ENCODE assay signal across 32 mouse cellular contexts in the genomic region with DNA sequence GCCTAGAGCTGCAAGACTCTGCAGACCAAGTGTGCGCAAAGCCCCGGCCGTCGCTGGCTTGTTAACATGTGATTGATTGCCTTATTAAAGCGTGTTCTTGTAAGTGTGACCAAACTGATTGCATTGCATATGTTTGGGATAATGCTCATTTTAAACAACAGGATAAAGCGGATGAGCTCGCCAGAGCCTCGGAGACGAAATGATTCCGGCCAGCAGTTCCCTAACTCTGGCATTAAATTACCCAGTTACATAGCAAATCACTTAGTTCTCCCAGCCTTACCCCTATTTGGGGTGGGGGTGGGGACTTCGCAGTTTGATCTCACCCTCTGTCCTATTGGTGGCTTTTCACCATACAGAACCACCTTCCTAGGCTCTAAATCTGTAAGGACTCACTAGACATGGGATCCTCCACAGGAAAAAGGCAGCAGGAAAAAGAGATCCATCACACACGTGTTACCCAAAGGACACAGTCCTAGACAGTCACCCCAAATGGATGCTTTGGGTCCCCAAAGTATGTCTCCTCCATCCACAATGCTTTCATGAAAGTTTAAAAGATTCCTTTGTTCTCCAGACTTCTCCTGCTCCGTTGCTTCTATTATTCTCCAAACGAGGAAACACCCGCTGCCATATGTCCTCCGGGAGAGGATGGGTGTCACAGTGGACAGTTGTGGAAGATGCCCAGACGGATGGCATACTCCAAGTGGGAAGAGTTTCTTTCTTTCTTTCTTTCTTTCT. TPM values are rescaled to one million over a fixed set of nuclear protein-coding genes. Genes with fewer than 3 reads are reported as not detected.
A peak's percentile ranks its signal among the peaks of the same experiment; 100 is the strongest.
DNase-seq lines count a peak whose midpoint lies in the region; ATAC-seq and TF ChIP-seq lines count a peak whose summit lies in the region.
"Had no signal": no experiment of that assay in that cellular context is flagged by ENCODE, and none has a peak within 500 bp of the region (broad histone marks: within the 10 kb centered on the region; RNA-seq: fewer than 3 reads in every experiment).

No protein-coding gene starts in this region.

- WGBS in hindbrain, embryonic 12.5 days = 1% methylated on average over 17 of the region's 17 CpGs
- WGBS in hindbrain, postnatal 0 days = 3% methylated on average over 17 of the region's 17 CpGs
- under 1% methylated on average over 17 of the region's 17 CpGs for WGBS in neural tube, embryonic 15.5 days
- under 1% methylated on average over 17 of the region's 17 CpGs for WGBS in limb, embryonic 10.5 days

- H3K9me3 ChIP-seq in hindbrain, embryonic 12.5 days (replicated peaks) = no peaks in the 10 kb centered on the region
- H3K9me3 ChIP-seq in hindbrain, postnatal 0 days (ENCODE audit: low read length) = no peaks in the 10 kb centered on the region
- no peaks in the 10 kb centered on the region for H3K9me3 ChIP-seq in neural tube, embryonic 15.5 days (replicated peaks)
- no peaks in the 10 kb centered on the region for H3K9me3 ChIP-seq in limb, embryonic 10.5 days (replicated peaks)
- H3K9me3 ChIP-seq: forebrain, embryonic 13.5 days; heart, embryonic 10.5 days; liver, embryonic 15.5 days; midbrain, embryonic 12.5 days had no signal

- DNase-seq in hindbrain, postnatal 0 days (ENCODE audit: low spot score) = no peak
- peak; percentile 56 for DNase-seq in neural tube, embryonic 10.5 days (ENCODE audit: extremely low spot score, low spot score)
- DNase-seq in limb, embryonic 10.5 days (ENCODE audit: low spot score) = peak; percentile 64
- no peak for DNase-seq in heart, adult 8-10 months (ENCODE audit: low spot score)
- no peak for DNase-seq in frontal cortex, adult 2 months (ENCODE audit: extremely low spot score in 1 of 2, low spot score in 1 of 2)
- DNase-seq: adrenal gland, postnatal 25 days; cerebellum, adult 11 months; cerebellum, adult 9-11 months; gastrocnemius, adult 2 months; heart, postnatal 4 days; kidney, postnatal 36 days; layer of hippocampus, postnatal 36 days; liver; right cerebral cortex, postnatal 4 days; thymus, postnatal 14 days had no signal

- peaks cover 92% of the 10 kb centered on the region for H3K27me3 ChIP-seq in hindbrain, embryonic 12.5 days
- peaks cover 91% of the 10 kb centered on the region for H3K27me3 ChIP-seq in hindbrain, postnatal 0 days (ENCODE audit: insufficient read depth, low read length)
- peaks cover 94% of the 10 kb centered on the region for H3K27me3 ChIP-seq in neural tube, embryonic 15.5 days (replicated peaks)
- H3K27me3 ChIP-seq in limb, embryonic 10.5 days (ENCODE audit: low read depth, poor library complexity, severe bottlenecking) = peaks cover 99% of the 10 kb centered on the region

- 0 out of 2 replicates have a peak, but pooled peaks have one; percentile 20 for ATAC-seq in hindbrain, embryonic 12.5 days (ENCODE audit: low FRiP score)
- ATAC-seq in hindbrain, postnatal 0 days = no peak
- ATAC-seq in neural tube, embryonic 15.5 days (ENCODE audit: low FRiP score) = no peak
- ATAC-seq: forebrain, embryonic 13.5 days; intestine, embryonic 16.5 days had no signal

- no peak overlapping the region; the same call in 1 of the 2 replicates for H3K27ac ChIP-seq in hindbrain, embryonic 12.5 days
- no peak overlapping the region for H3K27ac ChIP-seq in hindbrain, postnatal 0 days
- H3K27ac ChIP-seq in neural tube, embryonic 15.5 days (replicated peaks) = no peak overlapping the region
- H3K27ac ChIP-seq in limb, embryonic 10.5 days = no peak overlapping the region
- H3K27ac ChIP-seq: forebrain, embryonic 13.5 days; gastrocnemius, adult 2 months; heart, embryonic 10.5 days; liver, embryonic 15.5 days; midbrain, embryonic 12.5 days had no signal

- no peak overlapping the region for H3K9ac ChIP-seq in hindbrain, embryonic 12.5 days
- no peak overlapping the region for H3K9ac ChIP-seq in hindbrain, postnatal 0 days (replicated peaks; ENCODE audit: low read length)
- no peak overlapping the region for H3K9ac ChIP-seq in neural tube, embryonic 15.5 days (replicated peaks)
- H3K9ac ChIP-seq: forebrain, embryonic 13.5 days; liver, embryonic 15.5 days; midbrain, embryonic 12.5 days had no signal

- peaks cover 12% of the 10 kb centered on the region for H3K4me1 ChIP-seq in hindbrain, embryonic 12.5 days
- H3K4me1 ChIP-seq in hindbrain, postnatal 0 days (ENCODE audit: insufficient read depth, low read length) = no peaks in the 10 kb centered on the region; the same call in 1 of the 2 replicates
- H3K4me1 ChIP-seq in neural tube, embryonic 15.5 days = peaks cover 15% of the 10 kb centered on the region
- peaks cover 60% of the 10 kb centered on the region for H3K4me1 ChIP-seq in limb, embryonic 10.5 days

- TF ChIP-seq CTCF in hindbrain, postnatal 0 days (IDR thresholded peaks at IDR 0.05; ENCODE audit: low read depth) = no peak

- no peak overlapping the region for H3K4me3 ChIP-seq in hindbrain, embryonic 12.5 days
- H3K4me3 ChIP-seq in hindbrain, postnatal 0 days (ENCODE audit: low read length) = no peak overlapping the region
- no peak overlapping the region for H3K4me3 ChIP-seq in neural tube, embryonic 15.5 days (replicated peaks)
- H3K4me3 ChIP-seq in limb, embryonic 10.5 days = no peak overlapping the region
- H3K4me3 ChIP-seq: forebrain, embryonic 13.5 days; gastrocnemius, adult 2 months; heart, embryonic 10.5 days; liver, embryonic 15.5 days; midbrain, embryonic 12.5 days; myocyte had no signal

- H3K4me2 ChIP-seq in hindbrain, embryonic 12.5 days (replicated peaks) = no peak overlapping the region
- H3K4me2 ChIP-seq in hindbrain, postnatal 0 days (ENCODE audit: low read depth, low read length) = no peak overlapping the region
- no peak overlapping the region for H3K4me2 ChIP-seq in neural tube, embryonic 15.5 days
- H3K4me2 ChIP-seq: forebrain, embryonic 13.5 days; liver, embryonic 15.5 days; midbrain, embryonic 12.5 days had no signal

- H3K36me3 ChIP-seq in hindbrain, embryonic 12.5 days = no peaks in the 10 kb centered on the region
- no peaks in the 10 kb centered on the region for H3K36me3 ChIP-seq in hindbrain, postnatal 0 days (ENCODE audit: insufficient read depth, low read length)
- no peaks in the 10 kb centered on the region for H3K36me3 ChIP-seq in neural tube, embryonic 15.5 days
- no peaks in the 10 kb centered on the region for H3K36me3 ChIP-seq in limb, embryonic 10.5 days
- H3K36me3 ChIP-seq: heart, embryonic 10.5 days; liver, embryonic 15.5 days; midbrain, embryonic 12.5 days had no signal

RNA-seq across cellular contexts. Expression of a gene that starts 6.8 kb away (rescaled TPM):
- 11.5 and 12.6 TPM in 2 replicates for polyA plus RNA-seq in hindbrain, embryonic 12.5 days (2016; fragmentation: Nextera tagmentation; extraction: Ambion mirVana)
- total RNA-seq in hindbrain, postnatal 0 days (2014; rRNA removed) = 2.0 and 6.2 TPM in 2 replicates
- 1.3 and 2.1 TPM in 2 replicates for polyA plus RNA-seq in hindbrain, postnatal 0 days (2015; fragmentation: Nextera tagmentation; extraction: Ambion mirVana)
- polyA plus RNA-seq in neural tube, embryonic 15.5 days (2015; fragmentation: Nextera tagmentation; extraction: Ambion mirVana) = 0.82 and 1.9 TPM in 2 replicates
- polyA plus RNA-seq in limb, embryonic 10.5 days (2016; fragmentation: Nextera tagmentation; extraction: Ambion mirVana) = 1.4 and 3.7 TPM in 2 replicates
- total RNA-seq in heart, adult 8-10 months (2022) = not detected
- not detected in 2 replicates for polyA plus RNA-seq in frontal cortex, adult 2 months (2012; rRNA removed)
- total RNA-seq: adrenal gland, postnatal 25 days; common myeloid progenitor, adult 5-6 weeks; gastrocnemius, adult 2 months; heart, postnatal 4 days; layer of hippocampus, adult 8-10 months; layer of hippocampus, postnatal 36 days; left cerebral cortex, postnatal 25 days; neutrophil, adult 5-6 weeks had no signal
- polyA plus RNA-seq: forebrain, embryonic 13.5 days; heart, embryonic 16.5 days; intestine, embryonic 16.5 days; kidney, embryonic 14.5 days; liver, embryonic 15.5 days; lung, embryonic 16.5 days; myocyte had no signal

RNA-seq across cellular contexts. Expression of a gene that starts 59.4 kb away (rescaled TPM):
- polyA plus RNA-seq in hindbrain, embryonic 12.5 days (2016; fragmentation: Nextera tagmentation; extraction: Ambion mirVana) = not detected in 2 replicates
- total RNA-seq in hindbrain, postnatal 0 days (2014; rRNA removed) = not detected in 2 replicates
- polyA plus RNA-seq in hindbrain, postnatal 0 days (2015; fragmentation: Nextera tagmentation; extraction: Ambion mirVana) = not detected in 2 replicates
- 0.08 and 0.26 TPM in 2 replicates for polyA plus RNA-seq in neural tube, embryonic 15.5 days (2015; fragmentation: Nextera tagmentation; extraction: Ambion mirVana)
- polyA plus RNA-seq in limb, embryonic 10.5 days (2016; fragmentation: Nextera tagmentation; extraction: Ambion mirVana) = 2.7 and 11.1 TPM in 2 replicates
- total RNA-seq in heart, adult 8-10 months (2022) = not detected
- not detected in 2 replicates for polyA plus RNA-seq in frontal cortex, adult 2 months (2012; rRNA removed)
- total RNA-seq: adrenal gland, postnatal 25 days; common myeloid progenitor, adult 5-6 weeks; heart, postnatal 4 days; layer of hippocampus, adult 8-10 months; layer of hippocampus, postnatal 36 days; left cerebral cortex, postnatal 25 days; neutrophil, adult 5-6 weeks had no signal
- polyA plus RNA-seq: embryonic facial prominence, embryonic 14.5 days; forebrain, embryonic 13.5 days; heart, embryonic 10.5 days; heart, embryonic 16.5 days; kidney, embryonic 14.5 days; liver, embryonic 15.5 days; lung, embryonic 16.5 days; midbrain, embryonic 12.5 days; stomach, embryonic 14.5 days had no signal

Comparison
In these comparisons a context has a peak if more than half of its experiments do, and no peak if none do; other contexts are left out.
1. DNase-seq: peak in neural tube, embryonic 10.5 days (single experiment) and limb, embryonic 10.5 days (single experiment); none in hindbrain, postnatal 0 days (single experiment), heart, adult 8-10 months (single experiment) and frontal cortex, adult 2 months (0 of 2).